Mouse (Mus musculus) stomach, embryonic 16.5 days (tissue): ENCODE measurements around the gene Nova1. TPM values are rescaled to one million over a fixed set of nuclear protein-coding genes. Genes with fewer than 3 reads are reported as not detected.

Experiments
- ATAC-seq: fragments of 200-750 bp; cut with Nextera tagmentation; 2 replicates; pipeline ENCODE4 v1.8.0; 2017; ENCODE audit warnings: moderate number of reproducible peaks, moderate TSS enrichment; ENCODE audit not compliant: insufficient read depth, low FRiP score
- H3K27ac ChIP-seq: fragments of 300-500 bp; sonication (generic); 2 replicates; pipeline ENCODE4 v1.5.1; 2014; ENCODE audit warnings: low read length
- H3K27me3 ChIP-seq: fragments of 300-500 bp; sonication (generic); 2 replicates; pipeline ENCODE4 v1.6.1; 2014; ENCODE audit warnings: low read length, control low read depth, mixed read lengths; ENCODE audit not compliant: control insufficient read depth, insufficient read depth
- H3K36me3 ChIP-seq: fragments of 300-500 bp; sonication (generic); 2 replicates; pipeline ENCODE4 v1.6.1; 2014; ENCODE audit warnings: low read length; ENCODE audit not compliant: control insufficient read depth, insufficient read depth
- H3K4me1 ChIP-seq: fragments of 300-500 bp; sonication (generic); 2 replicates; pipeline ENCODE4 v1.6.1; 2014; ENCODE audit warnings: low read length, control low read depth, mixed read lengths; ENCODE audit not compliant: control insufficient read depth, insufficient read depth
- H3K4me2 ChIP-seq: fragments of 300-500 bp; sonication (generic); 2 replicates; pipeline ENCODE4 v1.6.1; 2014; ENCODE audit warnings: low read depth, low read length, mixed read lengths
- H3K4me3 ChIP-seq: fragments of 300-500 bp; sonication (generic); replicated peaks from 2 replicates; pipeline ENCODE4 v1.5.1; 2014; ENCODE audit warnings: mild to moderate bottlenecking, low read length
- H3K9ac ChIP-seq: fragments of 300-500 bp; sonication (generic); 2 replicates; pipeline ENCODE4 v1.6.1; 2014; ENCODE audit warnings: low read length
- H3K9me3 ChIP-seq: fragments of 300-500 bp; sonication (generic); replicated peaks from 2 replicates; pipeline ENCODE4 v1.6.1; 2016; ENCODE audit warnings: low read length, control low read depth; ENCODE audit not compliant: control insufficient read depth
- WGBS: fragments of 180-500 bp; shearing (Covaris S2); extraction: QIAGEN DNeasy Blood & Tissue Kit; methylation state at CpG from one replicate; pipeline ENCODE4 v1.1.7; 2014; 5-methylcytosine and 5-hydroxymethylcytosine counted together
- polyA plus RNA-seq: library from polyadenylated mRNA; unstranded; fragments of >200 nt; fragmentation: Nextera tagmentation; extraction: Ambion mirVana; gene quantifications from 2 replicates; pipeline ENCODE4 v1.2.1, GENCODE M21; 2015

The Nova1 gene
- polyA plus RNA-seq, 1 experiment from 2014 or later, result 1.2 TPM

DNA sequence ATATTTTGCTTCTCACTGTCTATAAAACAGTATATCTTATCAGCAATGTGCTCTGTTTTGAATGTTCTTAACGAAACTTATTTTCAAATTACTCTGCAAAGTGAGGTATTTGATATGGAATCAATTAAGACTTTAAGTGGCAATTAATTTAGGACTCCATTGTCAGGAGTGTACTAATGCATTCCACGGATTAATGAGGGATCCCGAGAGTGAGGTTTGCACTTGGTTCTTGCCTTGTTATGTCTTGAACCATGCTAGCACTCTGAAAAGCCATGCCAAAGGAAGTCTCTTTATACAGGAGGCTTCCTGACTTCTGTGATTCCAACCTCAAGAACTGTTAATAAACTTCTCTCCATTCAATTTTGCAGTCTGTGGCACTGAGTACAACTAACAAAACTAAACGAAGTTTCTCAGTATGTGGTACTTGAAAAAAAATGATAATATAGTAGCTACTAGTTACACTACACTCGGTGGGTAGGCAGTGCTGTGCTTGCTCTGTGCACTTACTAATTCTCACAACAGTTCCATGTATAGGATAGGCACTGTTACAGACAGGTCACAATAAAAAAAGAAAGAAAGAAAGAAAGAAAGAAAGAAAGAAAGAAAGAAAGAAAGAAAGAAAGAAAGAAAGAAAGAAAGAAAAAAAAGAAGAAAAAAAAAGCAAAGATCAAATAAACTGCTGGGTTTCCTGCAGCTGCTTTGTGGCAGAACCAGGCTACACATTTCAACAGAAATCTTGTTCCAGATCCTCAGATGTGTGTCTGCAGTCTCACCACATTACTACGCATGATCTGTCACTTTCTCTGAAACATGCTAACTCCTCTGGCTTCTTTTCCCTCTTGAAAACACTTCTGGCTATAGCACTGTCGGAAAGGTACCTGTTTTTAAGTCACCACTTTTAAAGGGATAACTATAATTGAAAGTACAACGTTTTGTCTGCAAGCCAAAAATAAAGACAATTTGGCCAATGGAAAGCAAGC, 36.1 kb downstream of the Nova1 start:
- Histone ChIP-seq H3K9me3 (no peaks in the 10 kb centered on the region), H3K27me3 (no peaks in the 10 kb centered on the region), H3K4me1 (no peaks in the 10 kb centered on the region), H3K9ac (no peak overlapping the region), H3K36me3 (no peaks in the 10 kb centered on the region), H3K4me2 (no peak overlapping the region), H3K27ac (no peak overlapping the region), H3K4me3 (no peak overlapping the region)
- ATAC-seq, result no peak
- WGBS, result 70% methylated on average over 8 of the region's 8 CpGs

DNA sequence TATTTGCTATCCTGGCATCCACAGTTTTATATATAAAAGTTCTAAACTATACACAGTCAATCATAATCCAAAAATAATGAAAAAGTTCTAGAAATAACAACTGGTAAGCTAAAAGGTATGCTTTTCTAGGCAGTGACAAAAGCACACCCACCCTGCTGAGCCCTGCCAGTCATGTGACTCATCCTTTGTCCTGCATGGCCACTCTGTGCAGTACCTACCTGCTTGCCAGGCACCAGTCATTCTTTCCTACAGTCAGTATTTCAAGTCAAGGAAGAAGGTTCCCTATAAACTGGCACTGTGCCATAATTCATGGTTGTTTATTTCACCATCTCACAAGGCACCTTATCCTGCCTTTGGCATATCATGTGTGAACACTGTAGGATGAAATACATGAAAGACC, 37.2 kb downstream of the Nova1 start:
- Histone ChIP-seq H3K4me3 (no peak overlapping the region), H3K9ac (no peak overlapping the region), H3K4me2 (no peak overlapping the region), H3K27ac (no peak overlapping the region), H3K36me3 (no peaks in the 10 kb centered on the region), H3K9me3 (no peaks in the 10 kb centered on the region), H3K27me3 (no peaks in the 10 kb centered on the region), H3K4me1 (no peaks in the 10 kb centered on the region)
- ATAC-seq, result no peak

DNA sequence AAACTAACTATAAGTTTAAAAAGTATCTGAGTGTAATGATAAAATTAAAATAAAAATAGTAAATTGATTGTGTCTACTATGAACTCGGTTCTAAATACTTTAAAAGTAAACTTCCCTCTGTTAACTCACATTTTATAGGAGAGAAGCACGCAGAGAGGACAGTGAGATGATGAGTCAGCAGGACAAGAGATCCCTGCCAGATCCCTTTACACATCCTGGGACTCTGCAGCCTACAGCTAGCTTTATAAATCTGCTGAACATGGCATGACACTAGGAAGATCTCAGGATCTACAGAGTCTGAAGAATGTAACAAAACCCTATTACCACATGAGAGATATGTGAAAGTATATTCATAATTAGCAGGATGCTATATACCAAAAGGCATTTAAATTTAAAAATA, 37.7 kb downstream of the Nova1 start:
- no peak overlapping the region for H3K27ac ChIP-seq
- no peak overlapping the region for H3K9ac ChIP-seq
- H3K27me3 ChIP-seq, result no peaks in the 10 kb centered on the region
- no peaks in the 10 kb centered on the region for H3K36me3 ChIP-seq
- no peak overlapping the region for H3K4me3 ChIP-seq
- WGBS, result 50% methylated on average over 2 of the region's 2 CpGs
- H3K4me2 ChIP-seq, result no peak overlapping the region
- no peak for ATAC-seq
- no peaks in the 10 kb centered on the region for H3K9me3 ChIP-seq
- no peaks in the 10 kb centered on the region for H3K4me1 ChIP-seq

DNA sequence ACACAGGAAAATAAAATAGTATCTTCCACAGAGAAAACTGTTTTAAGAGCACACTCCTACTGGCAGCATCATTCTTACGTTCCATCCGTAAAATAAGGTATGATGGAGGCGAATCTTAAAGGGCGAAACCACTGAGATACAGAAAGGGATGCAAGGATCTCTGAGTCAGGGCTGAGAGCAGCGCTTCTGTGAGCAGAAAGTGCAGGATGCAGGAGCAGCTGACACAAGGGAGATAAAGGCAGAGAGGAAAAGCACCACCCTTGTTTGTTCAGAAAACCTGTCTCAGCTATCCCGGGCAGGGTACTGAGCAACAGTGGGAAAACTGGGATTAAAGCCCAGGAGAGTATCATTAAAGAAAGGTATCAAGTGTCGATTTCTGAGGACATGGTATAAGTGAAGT, 59.3 kb downstream of the Nova1 start:
- H3K4me3 ChIP-seq, result no peak overlapping the region
- ATAC-seq, result no peak
- no peaks in the 10 kb centered on the region for H3K4me1 ChIP-seq
- no peak overlapping the region for H3K9ac ChIP-seq
- no peaks in the 10 kb centered on the region for H3K27me3 ChIP-seq
- WGBS, result 68% methylated on average over 7 of the region's 7 CpGs
- H3K36me3 ChIP-seq, result no peaks in the 10 kb centered on the region
- H3K4me2 ChIP-seq, result no peak overlapping the region
- no peak overlapping the region for H3K27ac ChIP-seq
- no peaks in the 10 kb centered on the region for H3K9me3 ChIP-seq

DNA sequence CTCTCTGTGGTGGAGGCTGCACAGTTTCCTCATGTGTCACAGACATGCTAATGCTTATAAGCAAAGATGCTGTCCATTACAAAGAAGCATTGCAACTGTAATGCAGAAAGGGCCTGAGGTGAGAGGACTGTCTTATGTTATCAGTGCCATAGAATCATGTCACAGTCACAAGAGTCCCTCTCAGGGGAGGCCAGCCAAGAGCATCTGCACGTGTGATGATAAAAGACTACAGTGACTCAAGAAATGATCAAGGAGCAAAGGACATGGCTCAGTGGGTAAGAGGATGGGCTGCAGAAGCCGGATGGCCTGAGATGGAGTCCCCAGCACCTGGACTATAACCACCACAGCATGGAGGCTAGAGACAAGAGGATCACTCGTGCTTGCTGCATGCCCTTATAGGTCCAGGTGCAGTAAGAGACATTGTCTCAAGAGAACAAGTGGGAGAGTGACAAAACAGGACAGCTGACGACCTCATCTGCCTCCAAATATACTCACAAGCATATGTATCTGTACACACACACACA, 64.3 kb downstream of the Nova1 start:
- WGBS, result 59% methylated on average over 4 of the region's 4 CpGs
- H3K9ac ChIP-seq, result no peak overlapping the region
- no peak overlapping the region for H3K27ac ChIP-seq
- no peak overlapping the region for H3K4me3 ChIP-seq
- H3K4me1 ChIP-seq, result no peaks in the 10 kb centered on the region
- no peak overlapping the region for H3K4me2 ChIP-seq
- H3K36me3 ChIP-seq, result no peaks in the 10 kb centered on the region
- no peak for ATAC-seq
- no peaks in the 10 kb centered on the region for H3K27me3 ChIP-seq
- H3K9me3 ChIP-seq, result no peaks in the 10 kb centered on the region

DNA sequence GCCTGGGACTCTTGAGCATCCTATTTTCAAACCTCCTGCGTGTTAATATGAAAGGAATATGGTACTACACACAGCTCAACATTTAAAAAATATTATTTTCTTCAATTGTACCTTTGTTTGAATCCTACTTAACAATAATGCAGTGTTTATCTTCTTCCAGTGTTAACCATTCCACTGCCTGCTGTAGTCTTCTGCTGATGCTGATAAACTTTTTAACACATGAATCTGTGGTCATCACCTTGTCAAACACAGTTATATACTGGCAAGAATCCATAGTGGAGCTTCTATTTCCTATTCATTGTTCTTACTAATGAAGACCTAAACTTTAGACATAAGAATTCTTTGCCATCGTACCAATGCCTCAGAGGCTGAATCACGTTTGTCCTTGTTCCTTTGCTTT, 65.6 kb downstream of the Nova1 start:
- H3K4me1 ChIP-seq, result no peaks in the 10 kb centered on the region
- no peaks in the 10 kb centered on the region for H3K9me3 ChIP-seq
- H3K27me3 ChIP-seq, result no peaks in the 10 kb centered on the region
- no peak overlapping the region for H3K4me3 ChIP-seq
- no peak overlapping the region for H3K27ac ChIP-seq
- H3K9ac ChIP-seq, result no peak overlapping the region
- ATAC-seq, result no peak
- no peak overlapping the region for H3K4me2 ChIP-seq
- H3K36me3 ChIP-seq, result no peaks in the 10 kb centered on the region
- 70% methylated on average over 3 of the region's 3 CpGs for WGBS

DNA sequence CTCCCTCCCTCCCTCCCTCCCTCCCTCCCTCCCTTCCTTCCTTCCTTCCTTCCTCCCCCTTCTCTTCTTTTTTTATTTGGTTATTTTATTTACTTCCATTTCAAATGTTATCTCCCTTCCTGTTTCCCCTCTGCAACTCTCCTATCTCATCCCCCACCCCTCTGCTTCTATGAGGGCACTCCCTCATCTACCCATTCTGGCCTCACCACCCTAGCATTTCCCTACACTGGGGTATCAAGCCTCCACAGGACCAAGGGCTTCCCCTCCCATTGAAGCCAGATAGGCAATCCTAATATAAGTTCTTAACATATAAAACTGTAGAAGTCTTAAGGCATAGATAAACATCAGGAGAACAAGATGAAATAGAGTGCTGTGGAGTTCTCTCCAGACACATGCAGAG, 85.5 kb downstream of the Nova1 start:
- Histone ChIP-seq H3K4me2 (no peak overlapping the region), H3K27me3 (no peaks in the 10 kb centered on the region), H3K9me3 (no peaks in the 10 kb centered on the region), H3K27ac (no peak overlapping the region), H3K36me3 (no peaks in the 10 kb centered on the region), H3K9ac (no peak overlapping the region), H3K4me1 (no peaks in the 10 kb centered on the region), H3K4me3 (no peak overlapping the region)
- no peak for ATAC-seq

DNA sequence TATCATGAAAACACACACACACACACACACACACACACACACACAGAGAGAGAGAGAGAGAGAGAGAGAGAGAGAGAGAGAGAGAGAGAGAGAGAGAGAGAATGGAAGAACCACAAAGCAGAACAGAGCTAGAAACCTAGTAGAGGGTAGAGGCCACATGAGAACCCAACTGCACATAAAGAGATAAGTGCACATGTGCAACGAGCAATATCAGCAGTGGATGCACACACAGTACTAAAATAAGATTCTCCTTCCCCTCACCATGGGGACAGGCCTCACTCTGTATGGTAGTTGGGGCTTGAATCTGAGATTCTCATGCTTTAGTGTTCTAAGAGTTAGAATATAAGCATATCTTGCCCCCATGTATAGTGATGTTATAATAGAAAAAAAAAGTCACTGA, 86.8 kb downstream of the Nova1 start:
- Histone ChIP-seq H3K27me3 (no peaks in the 10 kb centered on the region), H3K4me1 (no peaks in the 10 kb centered on the region), H3K4me2 (no peak overlapping the region), H3K9ac (no peak overlapping the region), H3K36me3 (no peaks in the 10 kb centered on the region), H3K4me3 (no peak overlapping the region), H3K9me3 (no peaks in the 10 kb centered on the region), H3K27ac (no peak overlapping the region)
- 72% methylated on average over 1 of the region's 1 CpGs for WGBS
- ATAC-seq, result no peak

DNA sequence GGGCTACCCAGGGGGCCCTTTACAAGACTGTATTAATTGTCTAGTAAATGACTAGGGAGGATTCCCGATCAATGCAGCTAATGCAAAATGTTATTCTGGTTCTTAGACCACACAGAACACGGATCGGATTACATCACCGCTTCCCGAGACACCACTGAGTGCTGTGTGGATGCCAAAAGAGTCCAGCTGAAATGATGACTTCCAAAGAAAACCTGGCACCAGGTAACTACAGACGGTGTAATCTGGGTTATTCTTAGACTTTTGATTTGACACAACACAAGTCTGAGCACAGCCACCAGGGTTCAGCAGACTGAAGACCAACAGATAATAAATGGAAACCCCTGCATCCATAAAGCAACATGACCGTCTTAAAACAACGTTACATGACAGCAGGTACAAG, 96.8 kb downstream of the Nova1 start:
- H3K27ac ChIP-seq, result no peak overlapping the region
- no peak overlapping the region for H3K9ac ChIP-seq
- H3K4me2 ChIP-seq, result no peak overlapping the region
- ATAC-seq, result no peak
- H3K9me3 ChIP-seq, result no peaks in the 10 kb centered on the region
- no peaks in the 10 kb centered on the region for H3K36me3 ChIP-seq
- no peak overlapping the region for H3K4me3 ChIP-seq
- H3K27me3 ChIP-seq, result no peaks in the 10 kb centered on the region
- no peaks in the 10 kb centered on the region for H3K4me1 ChIP-seq
- WGBS, result 44% methylated on average over 8 of the region's 8 CpGs
